Mouse (Mus musculus) ES-Bruce4 (cell line): ENCODE data around the gene Trim34b.
"Not testable (repeated sequence)": the region's sequence is repeated elsewhere in the genome, so short reads cannot be mapped to it uniquely, and the experiment has no call there.

Source experiments
- CTCF ChIP-seq: IDR thresholded peaks from one replicate; pipeline ENCODE4 v1.8.1; 2011; ENCODE audit warnings: low read depth, low read length
- POLR2A ChIP-seq: IDR thresholded peaks from one replicate; pipeline ENCODE4 v1.8.1; 2011; ENCODE audit warnings: low read length; ENCODE audit not compliant: insufficient read depth

- TF ChIP-seq POLR2A, CTCF: not testable (repeated sequence)
Measured at GRCm38 (mm10) chr7:104340744-104341143, 11.5 kb downstream of the Trim34b start.
